8 mouse cellular contexts compared by ENCODE assay signal in the genomic region with DNA sequence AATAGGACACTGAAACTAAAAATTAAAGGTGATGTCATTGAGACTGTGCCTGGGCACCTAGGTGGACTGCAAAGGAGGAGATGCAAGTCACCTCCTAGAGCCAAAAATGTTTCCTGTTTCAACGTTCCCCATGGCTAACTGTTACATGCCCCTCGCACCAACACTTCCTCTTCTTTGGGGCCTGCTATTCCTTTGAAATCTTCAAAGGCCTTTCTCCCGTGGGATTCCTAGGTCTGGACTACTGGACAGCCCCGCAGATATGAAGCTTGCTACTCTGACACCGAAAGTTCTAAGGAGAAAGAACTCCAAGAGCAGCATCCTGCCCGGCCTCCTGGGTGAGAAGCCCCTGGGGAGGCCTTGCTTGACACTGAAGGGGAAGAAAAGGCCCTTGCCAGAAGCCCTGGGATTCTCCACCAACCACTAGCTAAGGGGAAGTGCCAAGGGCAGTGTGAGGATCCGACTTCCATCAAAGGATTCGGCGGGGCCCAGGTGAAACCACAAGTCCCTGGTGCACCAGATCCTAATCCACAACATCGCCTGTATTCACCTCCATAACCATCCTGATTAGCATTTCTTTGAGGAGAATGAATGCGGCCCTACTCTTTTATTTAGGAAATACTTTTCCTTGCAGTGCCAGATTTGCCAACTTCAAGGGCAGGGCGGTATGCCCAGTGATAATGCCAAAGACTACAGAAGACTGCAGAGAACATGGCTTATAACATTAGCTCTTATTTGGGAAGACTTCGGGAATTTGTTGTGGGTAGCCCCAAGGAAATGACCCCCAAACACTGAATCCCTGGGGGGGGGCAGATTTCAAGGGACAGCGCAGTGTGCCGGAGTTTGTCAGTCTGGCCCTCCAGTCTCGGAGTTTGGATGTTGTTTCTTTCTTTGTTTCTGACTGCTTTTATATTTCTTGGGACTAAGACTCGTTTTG. TPM values are rescaled to one million over a fixed set of nuclear protein-coding genes. Genes with fewer than 3 reads are reported as not detected.
A peak's percentile ranks its signal among the peaks of the same experiment; 100 is the strongest.
DNase-seq lines count a peak whose midpoint lies in the region; ATAC-seq and TF ChIP-seq lines count a peak whose summit lies in the region.

No protein-coding gene starts in this region.

- WGBS in limb, embryonic 13.5 days = 20% methylated on average over 17 of the region's 17 CpGs

- H3K79me2 ChIP-seq in myocyte (ENCODE audit: control insufficient read depth, insufficient read depth) = peaks cover 59% of the 10 kb centered on the region

- TF ChIP-seq POLR2A in ES-Bruce4 (IDR thresholded peaks at IDR 0.05; ENCODE audit: insufficient read depth, low read length) (no peak), myocyte (IDR thresholded peaks at IDR 0.05; ENCODE audit: insufficient read length, low read depth) (no peak)

- H3K4me2 ChIP-seq in limb, embryonic 13.5 days (replicated peaks) = peak overlapping the region; percentile 85
- peak overlapping the region; percentile 89 for H3K4me2 ChIP-seq in myocyte (ENCODE audit: low read depth)

- H3K9me3 ChIP-seq in ES-Bruce4 (replicated peaks; ENCODE audit: control insufficient read depth, insufficient read depth, low read length, poor library complexity, severe bottlenecking) = no peaks in the 10 kb centered on the region
- no peaks in the 10 kb centered on the region for H3K9me3 ChIP-seq in limb, embryonic 13.5 days

- peak; percentile 58 for ATAC-seq in granulocyte monocyte progenitor cell, adult 5-6 weeks (replicated peaks; ENCODE audit: poor library complexity, severe bottlenecking)
- no peak for ATAC-seq in limb, embryonic 13.5 days (ENCODE audit: low FRiP score, low read depth)
- ATAC-seq in activated CD4-positive, CD25-positive, alpha-beta regulatory T cell, adult 4 months = no peak

- peak; percentile 16 for DNase-seq in gastrocnemius, postnatal 14 days
- DNase-seq in gastrocnemius, postnatal 10 days = no peak
- no peak for DNase-seq in cerebellum, adult 11 months

- H3K27me3 ChIP-seq in ES-Bruce4 (ENCODE audit: control insufficient read depth, insufficient read depth, low read length, poor library complexity, severe bottlenecking) (no peaks in the 10 kb centered on the region; the same call in 1 of the 2 replicates), myocyte (ENCODE audit: control insufficient read depth, insufficient read depth, insufficient read length) (no peaks in the 10 kb centered on the region)
- no peaks in the 10 kb centered on the region for H3K27me3 ChIP-seq in limb, embryonic 13.5 days

- no peaks in the 10 kb centered on the region for H3K36me3 ChIP-seq in ES-Bruce4 (ENCODE audit: control insufficient read depth, insufficient read depth, low read length, poor library complexity, severe bottlenecking)
- H3K36me3 ChIP-seq in limb, embryonic 13.5 days = peaks cover 4% of the 10 kb centered on the region; the same call in 1 of the 2 replicates
- H3K36me3 ChIP-seq in myocyte (ENCODE audit: control insufficient read depth, insufficient read depth) = no peaks in the 10 kb centered on the region

- intact Hi-C loops in gastrocnemius, postnatal 14 days (cut with DNase I; ENCODE audit: low total_unique reads) = no loop called here

- no peak for TF ChIP-seq CTCF in ES-Bruce4 (IDR thresholded peaks at IDR 0.05; ENCODE audit: low read depth, low read length)

- no peaks in the 10 kb centered on the region for H3K4me1 ChIP-seq in ES-Bruce4 (ENCODE audit: control insufficient read depth, insufficient read depth, low read length)
- H3K4me1 ChIP-seq in limb, embryonic 13.5 days = peaks cover 23% of the 10 kb centered on the region

- peak overlapping the region; percentile 90 for H3K9ac ChIP-seq in ES-Bruce4 (ENCODE audit: low read depth, poor library complexity, severe bottlenecking)
- peak overlapping the region; percentile 83 for H3K9ac ChIP-seq in limb, embryonic 13.5 days

- H3K27ac ChIP-seq in ES-Bruce4 (ENCODE audit: insufficient read depth, low read length) = no peak overlapping the region
- H3K27ac ChIP-seq in limb, embryonic 13.5 days = no peak overlapping the region

- H3K4me3 ChIP-seq in ES-Bruce4 (ENCODE audit: low read depth, low read length) (peak overlapping the region; percentile 79), myocyte (peak overlapping the region; percentile 43)
- H3K4me3 ChIP-seq in limb, embryonic 13.5 days = peak overlapping the region; percentile 62

- peak overlapping the region; percentile 79 for H3ac ChIP-seq in myocyte (ENCODE audit: control insufficient read depth, insufficient read length)

- no peak for TF ChIP-seq EP300 in ES-Bruce4 (IDR thresholded peaks at IDR 0.05; ENCODE audit: insufficient read depth, low read depth, low read length)

TF ChIP-seq in myocyte, 11 proteins besides CTCF, POLR2A, EP300 and RAD21:
- TF ChIP-seq POLR2AphosphoS2 (IDR thresholded peaks at IDR 0.05; ENCODE audit: insufficient read length, low read depth) (no peak), SRF (IDR thresholded peaks at IDR 0.05; ENCODE audit: control insufficient read depth, insufficient read length, low read depth) (no peak), TCF3 (IDR thresholded peaks at IDR 0.05; ENCODE audit: insufficient read length, low read depth) (no peak), USF1 (IDR thresholded peaks at IDR 0.05; ENCODE audit: low read depth) (no peak), MYOD1 (IDR thresholded peaks at IDR 0.05; ENCODE audit: control insufficient read depth in 1 of 3, insufficient read length in 2 of 3, low read depth in 2 of 3) (no peak), E2F4 (IDR thresholded peaks at IDR 0.05; ENCODE audit: insufficient read depth) (no peak), MYOG (IDR thresholded peaks at IDR 0.05; ENCODE audit: control insufficient read depth in 1 of 3, insufficient read depth in 1 of 3, insufficient read length in 2 of 3, low read depth in 2 of 3) (no peak), TCF12 (IDR thresholded peaks at IDR 0.05; ENCODE audit: insufficient read depth, poor library complexity, severe bottlenecking) (no peak), CEBPB (IDR thresholded peaks at IDR 0.05; ENCODE audit: insufficient read depth, poor library complexity, severe bottlenecking) (no peak), REST (IDR thresholded peaks at IDR 0.05; ENCODE audit: insufficient read depth, insufficient read length) (no peak), MAX (IDR thresholded peaks at IDR 0.05; ENCODE audit: low read depth) (no peak)
TF ChIP-seq in myocyte: peak in this region for 0.

RNA-seq across cellular contexts. Expression of gene Rab31, which starts 1.3 kb away (rescaled TPM):
- 10 to 100 TPM; 14.1 to 15.4 TPM for total RNA-seq in gastrocnemius, postnatal 14 days (2021)
- total RNA-seq in gastrocnemius, postnatal 10 days (2021) = 10 to 100 TPM; 22.0 to 24.1 TPM
- polyA plus RNA-seq in ES-Bruce4 (2011; ENCODE audit: insufficient read depth, insufficient read length, low read depth, missing spikeins) = 18.7 and 19.4 TPM in 2 replicates
- total RNA-seq in granulocyte monocyte progenitor cell, adult 5-6 weeks (2014; fragmentation: Nextera tagmentation) = 48.3 and 56.7 TPM in 2 replicates
- total RNA-seq in granulocyte monocyte progenitor cell, adult 5-6 weeks (2017) = 73.6 and 82.1 TPM in 2 replicates
- polyA plus RNA-seq in limb, embryonic 13.5 days (2015; fragmentation: Nextera tagmentation; extraction: Ambion mirVana) = 57.5 and 61.6 TPM in 2 replicates
- 60.7 TPM for polyA plus RNA-seq in myocyte (2012; fragmentation: generic; extraction: Trizol)
- polyA plus RNA-seq in activated CD4-positive, CD25-positive, alpha-beta regulatory T cell, adult 4 months (2017; shearing (Covaris generic)) = 1 to 10 TPM; 2.6 to 3.0 TPM

RNA-seq across cellular contexts. Expression of gene Ppp4r1, which starts 11.1 kb away (rescaled TPM):
- total RNA-seq in gastrocnemius, postnatal 14 days (2021) = 10 to 100 TPM; 29.4 to 30.3 TPM
- 10 to 100 TPM; 36.3 to 41.9 TPM for total RNA-seq in gastrocnemius, postnatal 10 days (2021)
- 48.4 and 56.7 TPM in 2 replicates for polyA plus RNA-seq in ES-Bruce4 (2011; ENCODE audit: insufficient read depth, insufficient read length, low read depth, missing spikeins)
- 76.3 and 77.3 TPM in 2 replicates for total RNA-seq in granulocyte monocyte progenitor cell, adult 5-6 weeks (2014; fragmentation: Nextera tagmentation)
- 42.0 and 101 TPM in 2 replicates for total RNA-seq in granulocyte monocyte progenitor cell, adult 5-6 weeks (2017)
- polyA plus RNA-seq in limb, embryonic 13.5 days (2015; fragmentation: Nextera tagmentation; extraction: Ambion mirVana) = 50.3 and 50.8 TPM in 2 replicates
- polyA plus RNA-seq in myocyte (2012; fragmentation: generic; extraction: Trizol) = 44.9 TPM
- 10 to 100 TPM; 20.0 to 21.8 TPM for polyA plus RNA-seq in activated CD4-positive, CD25-positive, alpha-beta regulatory T cell, adult 4 months (2017; shearing (Covaris generic))
